Mouse (Mus musculus) inflammation-experienced regulatory T-cells, adult 6 months (primary cell): ENCODE data around the gene Rab11fip3. TPM values are rescaled to one million over a fixed set of nuclear protein-coding genes. Genes with fewer than 3 reads are reported as not detected.
"Not testable (repeated sequence)": the region's sequence is repeated elsewhere in the genome, so short reads cannot be mapped to it uniquely, and the experiment has no call there.

Experiments used
- ATAC-seq: one replicate; pipeline ENCODE4 v1.8.0; 2017
- polyA plus RNA-seq, 3 experiments: library from polyadenylated mRNA; unstranded; fragments of 100-300 nt; shearing (Covaris generic); gene quantifications; one replicate each; pipeline ENCODE4 v1.2.1; 2017

Rab11fip3 gene
- 1 to 10 TPM; 1.6 to 3.0 (median 2.7) TPM for polyA plus RNA-seq

- peak; percentile 97 for ATAC-seq
Observed at GRCm38 (mm10) chr17:26068831-26069739, at the start of gene Rab11fip3. Gene Rab11fip3, minus strand, starts transcription at chr17:26069555.

DNA sequence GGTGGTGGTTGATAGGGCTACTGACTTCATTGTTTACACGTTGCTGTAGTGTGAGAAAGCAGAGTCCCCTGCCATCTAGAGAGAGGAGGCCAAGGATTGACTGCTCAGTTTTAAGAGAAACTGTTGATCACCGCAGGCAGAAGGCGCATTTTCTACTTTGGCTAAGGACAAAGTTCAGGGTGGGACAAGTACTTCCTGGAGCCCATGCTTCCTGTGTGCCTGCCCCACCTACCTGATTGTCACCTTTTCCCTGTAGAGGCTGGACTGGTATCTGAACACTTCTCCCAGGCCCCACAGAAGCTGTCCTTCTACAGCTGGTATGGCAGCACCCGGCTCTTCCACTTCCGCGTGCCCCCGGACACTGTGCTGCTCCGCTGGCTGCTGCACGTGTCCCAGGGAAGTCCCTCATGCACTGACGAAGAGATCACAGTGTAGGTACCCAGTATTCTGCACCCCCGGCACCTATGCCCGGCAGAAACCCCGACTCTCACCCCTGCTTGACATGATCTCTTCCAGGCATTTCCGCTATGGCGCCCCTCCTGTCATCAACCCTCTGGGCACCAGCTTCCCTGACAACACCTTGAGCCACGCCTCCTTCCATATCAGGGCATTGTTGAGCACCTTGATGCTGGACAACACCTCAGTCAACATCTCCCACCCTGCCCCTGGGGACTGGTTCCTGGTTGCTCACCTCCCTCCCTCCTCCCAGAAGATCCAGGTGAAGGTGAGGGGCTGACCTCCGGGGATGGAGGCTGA lies 47.3 kb upstream of the Rab11fip3 start:
- no peak for ATAC-seq

DNA sequence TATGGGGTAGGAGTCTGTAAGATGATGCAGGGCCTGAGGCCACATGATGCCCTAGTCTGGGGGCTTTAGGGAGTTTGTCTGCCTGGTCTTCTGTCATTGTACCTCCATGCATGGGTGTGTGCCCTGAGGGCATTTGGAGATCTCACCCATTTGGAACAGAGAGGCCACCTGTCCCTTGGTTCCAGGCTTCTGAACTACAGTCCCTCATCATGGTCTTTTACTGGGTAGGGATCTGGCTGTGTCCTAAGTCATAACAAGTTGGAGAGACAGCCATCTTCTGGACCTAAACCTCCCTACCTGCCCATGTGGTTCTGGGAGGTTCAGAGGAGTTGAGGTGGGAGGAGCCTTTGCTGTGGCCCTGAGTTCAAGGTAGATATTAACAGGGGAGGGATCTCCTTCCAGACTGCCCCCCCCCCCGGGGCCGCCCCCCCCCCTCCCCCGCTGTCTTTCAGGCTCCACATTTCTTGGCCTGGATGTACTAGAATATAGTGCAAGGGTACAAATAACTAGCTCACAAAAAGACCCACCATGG lies 46.7 kb upstream of the Rab11fip3 start:
- no peak for ATAC-seq

DNA sequence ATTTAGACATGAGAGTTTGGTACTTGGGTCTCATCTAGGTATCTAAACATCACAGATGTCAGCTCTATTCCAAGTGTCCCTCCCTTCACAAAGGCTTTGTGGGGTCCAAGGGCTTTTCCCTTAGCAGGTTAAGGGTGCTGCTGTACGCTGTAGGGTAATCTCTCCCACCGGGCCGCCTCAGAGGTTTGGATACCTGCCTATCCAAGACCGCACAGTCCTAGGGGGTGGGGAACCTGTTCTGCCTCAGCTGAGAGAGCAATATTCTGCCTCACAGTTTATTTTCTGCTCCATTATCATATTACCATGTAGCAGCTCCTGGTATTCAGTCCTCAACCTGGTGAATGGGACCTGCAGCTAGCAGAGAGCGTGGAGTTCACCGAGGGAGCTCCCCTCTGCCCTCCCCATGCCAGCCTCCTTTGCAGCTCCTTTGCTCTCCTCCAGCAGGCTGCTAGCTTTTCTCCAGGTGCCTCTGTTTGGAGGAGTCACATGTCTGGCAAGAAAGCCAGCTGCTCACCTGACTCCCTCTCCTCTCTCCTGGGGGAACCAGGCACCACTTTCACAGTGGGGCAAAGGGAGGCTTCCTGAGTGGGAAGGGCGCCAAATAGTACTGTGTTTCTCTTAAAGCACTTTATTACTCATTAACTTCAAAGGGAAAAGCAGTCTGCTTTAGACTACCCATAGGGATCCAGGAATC lies 46.0 kb upstream of the Rab11fip3 start:
- no peak for ATAC-seq

DNA sequence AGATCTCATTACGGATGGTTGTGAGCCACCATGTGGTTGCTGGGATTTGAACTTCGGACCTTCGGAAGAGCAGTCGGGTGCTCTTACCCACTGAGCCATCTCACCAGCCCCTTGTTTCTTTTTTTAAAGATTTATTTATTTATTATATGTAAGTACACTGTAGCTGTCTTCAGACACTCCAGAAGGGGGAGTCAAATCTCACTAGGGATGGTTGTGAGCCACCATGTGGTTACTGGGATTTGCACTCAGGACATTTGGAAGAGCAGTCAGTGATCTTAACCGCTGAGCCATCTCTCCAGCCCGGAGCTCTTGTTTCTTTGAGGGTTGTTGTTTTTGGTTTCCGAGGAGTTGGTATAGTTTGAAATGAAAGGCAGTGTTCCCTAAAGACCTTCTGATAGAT lies 45.1 kb upstream of the Rab11fip3 start:
- ATAC-seq: not testable (repeated sequence)

DNA sequence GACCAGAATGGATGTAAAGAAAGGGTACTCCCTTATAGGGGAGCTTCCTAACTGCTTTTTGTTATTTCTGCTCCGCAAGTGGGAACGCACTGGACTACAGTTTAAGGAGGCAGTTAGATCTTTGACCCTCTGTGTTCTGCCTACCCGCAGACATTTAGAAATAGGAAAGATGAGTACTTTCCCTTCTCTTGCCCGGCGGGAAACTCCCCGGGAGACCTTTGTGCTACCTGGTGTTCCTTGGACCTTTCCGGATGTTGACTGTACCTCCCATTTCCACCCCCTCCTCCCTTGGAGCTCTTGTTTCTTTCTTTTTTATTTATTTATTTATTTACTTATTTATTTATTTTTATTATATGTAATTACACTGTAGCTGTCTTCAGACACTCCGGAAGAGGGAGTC lies 44.7 kb upstream of the Rab11fip3 start:
- no peak for ATAC-seq

- ATAC-seq: peak; percentile 85
Observed at GRCm38 (mm10) chr17:26113181-26113948, 44.0 kb upstream of the Rab11fip3 start, which contains the start of gene Tmem8. Gene Tmem8, plus strand, starts transcription at chr17:26113299.

DNA sequence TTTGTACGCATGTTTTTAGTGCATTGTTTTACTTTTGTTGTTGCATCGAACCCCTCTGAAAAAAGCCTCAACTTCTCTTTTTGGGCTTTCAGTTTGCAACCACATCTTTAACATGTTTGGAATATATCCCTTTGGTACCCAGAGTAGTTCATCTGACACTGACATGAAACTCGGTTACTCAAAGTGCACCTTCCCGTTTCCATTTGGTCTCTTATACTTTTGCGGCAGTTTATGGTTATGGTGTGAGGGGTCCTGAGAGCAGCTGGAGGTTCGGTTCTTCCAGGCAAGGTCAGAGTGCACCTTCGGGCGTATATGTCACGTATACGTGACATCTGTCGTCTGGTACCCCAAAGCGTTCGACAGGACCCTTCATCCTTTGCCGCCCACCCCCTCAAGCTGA lies 43.4 kb upstream of the Rab11fip3 start:
- peak; percentile 26 for ATAC-seq

- no peak for ATAC-seq
Observed at GRCm38 (mm10) chr17:26111722-26112121, 42.4 kb upstream of the Rab11fip3 start.

- ATAC-seq: no peak
Observed at GRCm38 (mm10) chr17:26111024-26111423, 41.7 kb upstream of the Rab11fip3 start.

- no peak for ATAC-seq
Observed at GRCm38 (mm10) chr17:26110156-26110555, 40.8 kb upstream of the Rab11fip3 start.

GRCm38 (mm10) chr17:26105619-26106018 lies 36.3 kb upstream of the Rab11fip3 start:
- no peak for ATAC-seq

DNA sequence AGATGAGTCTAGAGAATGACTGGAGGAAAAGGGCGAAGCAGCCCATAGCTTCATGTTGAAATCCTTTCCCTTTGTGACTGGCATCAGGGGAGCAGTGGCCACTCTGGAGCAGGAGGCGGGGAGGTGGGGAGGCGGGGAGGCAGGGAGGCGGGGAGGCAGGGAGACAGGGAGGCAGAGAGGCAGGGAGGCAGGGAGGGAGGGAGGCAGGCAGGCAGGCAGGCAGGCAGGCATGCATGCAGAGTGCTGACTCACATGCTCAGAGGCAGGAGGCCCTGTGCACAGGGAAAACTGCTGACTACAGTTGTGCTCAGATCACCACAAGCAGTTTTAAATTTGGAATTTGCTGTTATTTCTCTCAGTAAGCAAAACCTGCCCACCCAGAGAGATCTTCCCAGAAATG lies 32.1 kb upstream of the Rab11fip3 start:
- no peak for ATAC-seq

- no peak for ATAC-seq
Observed at GRCm38 (mm10) chr17:26100166-26100565, 30.8 kb upstream of the Rab11fip3 start.

GRCm38 (mm10) chr17:26099316-26099715 lies 30.0 kb upstream of the Rab11fip3 start:
- not testable (repeated sequence) for ATAC-seq

- ATAC-seq: no peak
Observed at GRCm38 (mm10) chr17:26098461-26098860, 29.1 kb upstream of the Rab11fip3 start.

GRCm38 (mm10) chr17:26095121-26095740 lies 25.9 kb upstream of the Rab11fip3 start, which contains the start of gene Nme4:
Gene Nme4, minus strand, starts transcription at chr17:26095602.
- no peak for ATAC-seq

- ATAC-seq: no peak
Observed at GRCm38 (mm10) chr17:26094531-26095110, 25.3 kb upstream of the Rab11fip3 start.

DNA sequence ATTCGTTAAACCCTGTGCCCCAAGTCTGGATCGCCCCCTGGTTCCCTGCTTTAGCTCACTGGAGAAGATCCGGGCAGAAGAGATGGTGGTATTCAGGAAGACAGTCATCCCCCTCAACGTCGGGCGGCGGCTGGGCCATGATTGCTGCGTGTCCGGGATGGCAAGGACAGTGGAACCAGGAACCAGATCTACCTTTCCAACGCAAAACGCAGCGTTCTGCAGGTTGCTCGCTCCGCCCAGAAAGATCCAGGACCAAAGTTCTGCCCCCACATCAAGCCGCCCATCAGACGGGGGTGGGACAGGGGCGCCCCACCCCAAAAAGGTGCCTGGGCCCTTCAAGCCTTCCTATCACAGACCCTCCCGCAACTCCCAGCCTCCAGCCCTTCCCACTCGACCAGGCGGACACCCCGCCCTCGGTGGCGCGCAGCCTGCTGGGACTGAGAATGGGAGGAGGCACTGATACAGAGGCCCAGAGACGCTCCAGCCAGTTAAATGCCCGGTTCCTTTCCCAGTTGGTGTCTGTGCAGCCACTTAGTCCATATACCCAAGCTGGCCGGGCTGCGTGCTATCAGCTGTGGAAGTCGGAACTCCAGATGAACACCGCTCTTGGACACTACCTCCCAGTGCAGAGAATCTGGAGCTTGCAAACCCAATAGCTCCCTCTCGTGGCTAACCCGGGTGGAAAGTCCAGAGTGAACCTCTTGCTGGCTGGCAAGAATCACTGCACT lies 20.7 kb upstream of the Rab11fip3 start, which contains the start of gene Decr2:
Gene Decr2, minus strand, starts transcription at position 433 of the 728 bp plus-strand sequence.
- ATAC-seq: peak; percentile 67

- no peak for ATAC-seq
Observed at GRCm38 (mm10) chr17:26087059-26087564, 17.8 kb upstream of the Rab11fip3 start.
